Comparison of ENCODE assay signal across 8 mouse cellular contexts in genomic region chr2:163340263-163340662, GRCm38 (mm10). TPM values are rescaled to one million over a fixed set of nuclear protein-coding genes. Genes with fewer than 3 reads are reported as not detected.
DNase-seq lines count a peak whose midpoint lies in the region; ATAC-seq and TF ChIP-seq lines count a peak whose summit lies in the region.
"Had no signal": no experiment of that assay in that cellular context is flagged by ENCODE, and none has a peak within 500 bp of the region (broad histone marks: within the 10 kb centered on the region; RNA-seq: fewer than 3 reads in every experiment).

No protein-coding gene starts in this region.

- ATAC-seq in heart, postnatal 0 days (ENCODE audit: insufficient read depth, low read depth), result peak; percentile 50

- no peak overlapping the region for H3K4me3 ChIP-seq in embryonic fibroblast, embryonic 13.5 days (ENCODE audit: insufficient read depth, low read length)
- no peak overlapping the region for H3K4me3 ChIP-seq in heart, postnatal 0 days (ENCODE audit: low read depth, low read length)
- H3K4me3 ChIP-seq in layer of hippocampus, adult 2 months, result no peak overlapping the region

- H3K9ac ChIP-seq in heart, postnatal 0 days (replicated peaks; ENCODE audit: low read depth, low read length), result no peak overlapping the region

- H3K36me3 ChIP-seq in heart, postnatal 0 days (replicated peaks; ENCODE audit: control insufficient read depth, insufficient read depth, low read length), result peaks cover 64% of the 10 kb centered on the region
- H3K36me3 ChIP-seq: midbrain, embryonic 12.5 days had no signal

- TF ChIP-seq POLR2A in embryonic fibroblast, embryonic 13.5 days (IDR thresholded peaks at IDR 0.05; ENCODE audit: low read depth, low read length), result no peak

- H3K27me3 ChIP-seq in heart, postnatal 0 days (ENCODE audit: control insufficient read depth, insufficient read depth, low read length), result peaks cover 11% of the 10 kb centered on the region

- TF ChIP-seq EP300 in heart, postnatal 0 days (IDR thresholded peaks at IDR 0.05; ENCODE audit: low read depth), result no peak

- WGBS in heart, postnatal 0 days, result 14% methylated on average over 9 of the region's 9 CpGs

- no peaks in the 10 kb centered on the region for H3K9me3 ChIP-seq in heart, postnatal 0 days (replicated peaks; ENCODE audit: control insufficient read depth, low read length)
- H3K9me3 ChIP-seq: midbrain, embryonic 12.5 days had no signal

- H3K4me1 ChIP-seq in embryonic fibroblast, embryonic 13.5 days (ENCODE audit: control insufficient read depth, insufficient read depth, low read length), result peaks cover 2% of the 10 kb centered on the region
- peaks cover 5% of the 10 kb centered on the region; the same call in 1 of the 2 replicates for H3K4me1 ChIP-seq in heart, postnatal 0 days (ENCODE audit: control insufficient read depth, insufficient read depth)

- peak; percentile 96 for TF ChIP-seq CTCF in embryonic fibroblast, embryonic 13.5 days (IDR thresholded peaks at IDR 0.05; ENCODE audit: borderline replicate concordance, insufficient read depth, low read length)
- TF ChIP-seq CTCF in heart, postnatal 0 days (IDR thresholded peaks at IDR 0.05; ENCODE audit: low read depth), result peak; percentile 90
- TF ChIP-seq CTCF in layer of hippocampus, adult 2 months (conservative IDR thresholded peaks at IDR 0.05), result peak; percentile 87

- no peak overlapping the region for H3K4me2 ChIP-seq in heart, postnatal 0 days (ENCODE audit: low read depth, low read length)

- peak; percentile 13 for DNase-seq in MEL-GATA-1-ER (ENCODE audit: extremely low read depth, low read depth)
- peak; percentile 77 for DNase-seq in adrenal gland, postnatal 25 days
- peak; percentile 73 for DNase-seq in heart, postnatal 0 days (ENCODE audit: low spot score)
- peak; percentile 39 to 69 for DNase-seq in layer of hippocampus, adult 2 months (ENCODE audit: low spot score in 2 of 2)
- peak; percentile 73 for DNase-seq in lung, postnatal 14 days
- peak; percentile 21 to 22 for DNase-seq in right cerebral cortex, postnatal 36 days (ENCODE audit: low spot score in 2 of 2)

- no peak overlapping the region for H3K27ac ChIP-seq in embryonic fibroblast, embryonic 13.5 days (ENCODE audit: insufficient read depth, low read length)
- H3K27ac ChIP-seq in heart, postnatal 0 days (ENCODE audit: low read depth), result peak overlapping the region; percentile 54
- no peak overlapping the region for H3K27ac ChIP-seq in layer of hippocampus, adult 2 months
- H3K27ac ChIP-seq: midbrain, embryonic 12.5 days had no signal

RNA-seq across cellular contexts. Expression of gene Jph2, which starts 57.5 kb away (rescaled TPM):
- total RNA-seq in adrenal gland, postnatal 25 days (2021), result 2.7 and 2.8 TPM in 2 replicates
- polyA plus RNA-seq in embryonic fibroblast, embryonic 13.5 days (2011; ENCODE audit: insufficient read length, low read depth, missing spikeins), result 33.0 and 50.9 TPM in 2 replicates
- total RNA-seq in heart, postnatal 0 days (2014; rRNA removed; ENCODE audit: low replicate concordance), result 215 and 246 TPM in 2 replicates
- 47.3 and 61.7 TPM in 2 replicates for polyA plus RNA-seq in heart, postnatal 0 days (2015; fragmentation: Nextera tagmentation; extraction: Ambion mirVana)
- under 1 TPM; 0.41 to 0.54 TPM for total RNA-seq in layer of hippocampus, adult 2 months (2021)

Comparison
In these comparisons a context has a peak if more than half of its experiments do, and no peak if none do; other contexts are left out.
1. DNase-seq: peak in every context shown above with its lines; median percentile 77 in adrenal gland, postnatal 25 days; 73 in heart, postnatal 0 days; 73 in lung, postnatal 14 days; 54 in layer of hippocampus, adult 2 months; 22 in right cerebral cortex, postnatal 36 days; 13 in MEL-GATA-1-ER.
2. RNA of gene Jph2, which starts 57.5 kb away (total RNA-seq): 215 to 246 TPM in heart, postnatal 0 days; 2.7 to 2.8 TPM in adrenal gland, postnatal 25 days and 0.41 to 0.54 TPM in layer of hippocampus, adult 2 months; every median in the first group is over 10 times any median in the second.
3. Peak in every context shown above with its lines, with median percentiles within 50 percentile points of each other: CTCF ChIP-seq.